Mouse (Mus musculus) thymus, postnatal 25 days (tissue): ENCODE results near the gene Serpinb6d.

ENCODE experiments used
- DNase-seq: peaks from one replicate; pipeline ENCODE4 v3.0.0; 2022

The Serpinb6d gene

GRCm38 (mm10) chr13:33661105-33661504 is at the start of gene Serpinb6d:
Serpinb6d (plus strand) TSS chr13:33661405.
- DNase-seq = no peak

- no peak for DNase-seq
These were observed 38.3 kb upstream of the Serpinb6d start for GRCm38 (mm10) chr13:33622921-33623320.

GRCm38 (mm10) chr13:33642540-33642939 is 18.7 kb upstream of the Serpinb6d start:
- DNase-seq = no peak

- no peak for DNase-seq
These were observed 1.3 kb downstream of the Serpinb6d start for GRCm38 (mm10) chr13:33662550-33662949.

- DNase-seq = no peak
These were observed 59.1 kb downstream of the Serpinb6d start for GRCm38 (mm10) chr13:33720296-33720695.
